Mouse (Mus musculus) embryonic facial prominence, embryonic 11.5 days (tissue): ENCODE data around the gene Tspan3. TPM values are rescaled to one million over a fixed set of nuclear protein-coding genes. Genes with fewer than 3 reads are reported as not detected.
A peak's percentile ranks its signal among the peaks of the same experiment; 100 is the strongest.

Experiments
- ATAC-seq: fragments of 200-750 bp; cut with Nextera tagmentation; replicated peaks from 2 replicates; pipeline ENCODE4 v1.8.0; 2017; ENCODE audit warnings: low read depth; ENCODE audit not compliant: insufficient number of reproducible peaks, low FRiP score, low TSS enrichment
- DNase-seq: peaks from one replicate; pipeline ENCODE4 v3.0.0-alpha.2; 2015; ENCODE audit warnings: low spot score
- H3K27ac ChIP-seq: fragments of 300-500 bp; sonication (generic); replicated peaks from 2 replicates; pipeline ENCODE4 v1.5.1; 2014; ENCODE audit warnings: mild to moderate bottlenecking, low read depth, low read length, control low read depth
- H3K27me3 ChIP-seq: fragments of 300-500 bp; sonication (generic); 2 replicates; pipeline ENCODE4 v1.6.1; 2014; ENCODE audit warnings: mild to moderate bottlenecking, low read length, moderate library complexity, mixed read lengths; ENCODE audit not compliant: control insufficient read depth, insufficient read depth
- H3K36me3 ChIP-seq: fragments of 300-500 bp; sonication (generic); replicated peaks from 2 replicates; pipeline ENCODE4 v1.6.1; 2014; ENCODE audit warnings: low read depth, mild to moderate bottlenecking, low read length, moderate library complexity, mixed read lengths; ENCODE audit not compliant: control insufficient read depth, insufficient read depth
- H3K4me1 ChIP-seq: fragments of 300-500 bp; sonication (generic); 2 replicates; pipeline ENCODE4 v1.6.1; 2014; ENCODE audit warnings: low read length, mixed read lengths; ENCODE audit not compliant: control insufficient read depth, insufficient read depth
- H3K4me2 ChIP-seq: fragments of 300-500 bp; sonication (generic); 2 replicates; pipeline ENCODE4 v1.6.1; 2014; ENCODE audit warnings: low read depth, mild to moderate bottlenecking, control low read depth, low read length, moderate library complexity
- H3K4me3 ChIP-seq: fragments of 300-500 bp; sonication (generic); 2 replicates; pipeline ENCODE4 v1.5.1; 2014; ENCODE audit warnings: low read depth, low read length, control low read depth
- H3K9ac ChIP-seq: fragments of 300-500 bp; sonication (generic); replicated peaks from 2 replicates; pipeline ENCODE4 v1.6.1; 2014; ENCODE audit warnings: mild to moderate bottlenecking, control low read depth, low read length
- H3K9me3 ChIP-seq: fragments of 300-500 bp; sonication (generic); replicated peaks from 2 replicates; pipeline ENCODE4 v1.6.1; 2016; ENCODE audit warnings: mild to moderate bottlenecking, low read length, inconsistent platforms, mixed read lengths; ENCODE audit not compliant: control insufficient read depth
- WGBS: fragments of 180-500 bp; shearing (Covaris S2); extraction: QIAGEN DNeasy Blood & Tissue Kit; methylation state at CpG from one replicate; pipeline ENCODE4 v1.1.7; 2014; 5-methylcytosine and 5-hydroxymethylcytosine counted together
- polyA plus RNA-seq: library from polyadenylated mRNA; unstranded; fragments of >200 nt; fragmentation: Nextera tagmentation; extraction: Ambion mirVana; gene quantifications from 2 replicates; pipeline ENCODE4 v1.2.1, GENCODE M21; 2014

Gene Tspan3
- 449 and 499 TPM in 2 replicates for polyA plus RNA-seq

DNA sequence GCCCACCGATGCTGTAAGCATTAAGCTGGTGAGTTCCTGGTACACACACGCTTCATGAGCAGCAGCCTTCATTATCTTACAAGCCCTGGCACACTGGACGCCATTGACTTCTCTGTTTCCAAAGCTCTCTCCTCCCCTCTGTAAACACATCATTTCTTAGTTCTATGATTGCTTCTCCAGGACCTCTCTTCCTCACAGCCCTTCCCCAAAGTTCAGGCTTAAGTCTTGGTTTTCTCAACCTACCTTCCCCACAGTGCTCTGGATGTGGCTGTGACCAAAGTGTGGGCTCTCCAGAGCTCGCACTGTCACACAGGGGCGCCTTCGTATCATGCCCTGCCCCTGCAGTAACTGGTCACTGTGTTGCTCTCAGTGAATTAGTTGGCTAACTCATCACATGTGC lies at the start of gene Tspan3:
Tspan3 (minus strand) TSS at position 101 of the 400 bp plus-strand sequence.
- H3K4me1 ChIP-seq, result no peaks in the 10 kb centered on the region
- no peak within 1 kb of the TSS for H3K4me3 ChIP-seq
- no peaks in the 10 kb centered on the region for H3K36me3 ChIP-seq
- H3K9ac ChIP-seq, result no peak within 1 kb of the TSS
- ATAC-seq (no peak), DNase-seq (no peak)
- H3K27ac ChIP-seq, result no peak within 1 kb of the TSS
- H3K27me3 ChIP-seq, result no peaks in the 10 kb centered on the region
- H3K4me2 ChIP-seq, result no peak within 1 kb of the TSS
- 86% methylated on average over 6 of the region's 6 CpGs for WGBS
- H3K9me3 ChIP-seq, result no peaks in the 10 kb centered on the region

DNA sequence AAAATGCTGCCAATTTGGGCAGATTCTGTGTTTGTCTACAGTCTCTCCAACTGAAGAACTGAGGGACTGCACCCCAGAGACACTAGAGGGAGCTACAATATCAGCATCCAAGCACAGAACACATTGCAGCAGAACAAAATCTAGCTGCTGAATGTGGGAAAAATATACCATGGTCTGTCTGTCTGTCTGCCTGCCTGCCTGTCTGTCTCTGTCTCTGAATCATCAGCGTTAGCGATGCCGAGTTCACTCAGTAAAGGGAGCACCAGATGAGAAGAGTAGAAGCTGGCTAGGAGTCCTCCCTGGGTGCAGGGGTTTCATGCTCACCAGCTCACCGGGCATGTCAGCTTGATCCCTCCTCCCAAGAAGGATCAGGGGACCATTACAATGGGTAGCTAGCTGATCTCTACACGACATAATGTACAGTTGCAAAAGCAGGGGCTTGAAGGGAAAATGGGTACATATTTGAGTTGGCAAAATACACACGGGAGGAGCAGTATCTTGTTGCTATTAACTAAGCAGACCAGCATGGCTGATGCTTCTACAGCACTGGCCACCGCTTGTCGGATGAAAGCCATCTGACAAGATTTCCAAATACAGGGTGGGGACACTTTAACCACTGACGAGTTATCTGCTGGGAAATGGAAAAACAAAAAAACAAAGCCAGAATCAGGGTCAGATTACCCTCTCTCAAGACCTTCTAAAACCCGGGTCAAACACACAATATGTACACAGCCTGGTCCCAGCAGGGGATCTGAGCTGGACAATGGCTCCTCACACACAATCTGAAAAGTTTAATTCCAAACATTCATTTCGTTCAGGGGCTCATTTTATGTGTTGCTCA lies 48.4 kb upstream of the Tspan3 start:
- no peak overlapping the region for H3K27ac ChIP-seq
- H3K27me3 ChIP-seq, result no peaks in the 10 kb centered on the region
- ATAC-seq, result no peak
- no peak overlapping the region for H3K4me3 ChIP-seq
- no peaks in the 10 kb centered on the region for H3K9me3 ChIP-seq
- no peaks in the 10 kb centered on the region for H3K36me3 ChIP-seq
- no peak overlapping the region for H3K4me2 ChIP-seq
- no peak overlapping the region for H3K9ac ChIP-seq
- peak; percentile 72 for DNase-seq
- WGBS, result 20% methylated on average over 11 of the region's 11 CpGs
- H3K4me1 ChIP-seq, result no peaks in the 10 kb centered on the region

DNA sequence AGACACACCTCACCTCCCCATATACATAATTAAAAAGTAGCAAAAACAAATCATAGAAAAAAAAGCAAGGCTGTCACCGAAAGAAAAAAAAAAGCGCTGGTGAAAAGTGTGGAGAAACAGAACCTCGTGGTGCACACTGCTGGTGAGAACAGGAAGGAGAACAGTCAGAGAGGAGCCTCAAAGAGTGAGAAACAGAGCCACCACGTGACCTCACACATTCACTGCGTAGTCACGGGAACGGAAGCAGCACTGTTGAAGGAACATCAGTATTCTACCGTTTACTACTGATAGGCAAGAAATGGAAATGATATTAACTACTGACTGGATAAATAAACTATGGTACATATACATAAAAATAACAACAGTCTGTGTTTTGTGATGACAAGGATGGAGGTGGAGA lies 43.5 kb upstream of the Tspan3 start:
- H3K9ac ChIP-seq, result no peak overlapping the region
- ATAC-seq (no peak), DNase-seq (no peak)
- H3K36me3 ChIP-seq, result no peaks in the 10 kb centered on the region; the same call in 1 of the 2 replicates
- no peak overlapping the region for H3K4me3 ChIP-seq
- H3K27me3 ChIP-seq, result no peaks in the 10 kb centered on the region
- no peak overlapping the region for H3K4me2 ChIP-seq
- 87% methylated on average over 8 of the region's 8 CpGs for WGBS
- H3K4me1 ChIP-seq, result no peaks in the 10 kb centered on the region
- H3K27ac ChIP-seq, result no peak overlapping the region
- H3K9me3 ChIP-seq, result no peaks in the 10 kb centered on the region

DNA sequence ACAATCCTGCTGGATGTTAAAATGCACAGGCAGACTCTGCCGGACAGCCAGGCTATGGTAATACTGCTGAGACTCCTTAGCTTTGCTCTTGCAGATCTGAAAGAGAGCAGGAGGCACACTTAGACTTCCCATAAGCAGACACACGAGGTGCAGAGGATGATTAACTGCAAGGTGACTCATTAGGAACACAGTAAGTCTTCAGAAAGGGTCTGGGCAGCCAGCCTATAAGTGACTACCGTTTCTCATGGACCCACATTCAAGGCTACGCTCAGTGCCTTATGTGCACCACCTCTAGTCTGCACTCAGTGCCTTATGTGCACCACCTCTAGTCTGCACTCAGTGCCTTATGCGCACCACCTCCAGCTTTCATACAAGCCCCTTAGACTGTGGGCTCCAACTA lies 42.2 kb upstream of the Tspan3 start:
- DNase-seq (no peak), ATAC-seq (no peak)
- Histone ChIP-seq H3K4me2 (no peak overlapping the region), H3K36me3 (no peaks in the 10 kb centered on the region; the same call in 1 of the 2 replicates), H3K27me3 (no peaks in the 10 kb centered on the region), H3K4me1 (no peaks in the 10 kb centered on the region), H3K4me3 (no peak overlapping the region), H3K27ac (no peak overlapping the region), H3K9ac (no peak overlapping the region), H3K9me3 (no peaks in the 10 kb centered on the region)
- WGBS, result 86% methylated on average over 5 of the region's 5 CpGs

DNA sequence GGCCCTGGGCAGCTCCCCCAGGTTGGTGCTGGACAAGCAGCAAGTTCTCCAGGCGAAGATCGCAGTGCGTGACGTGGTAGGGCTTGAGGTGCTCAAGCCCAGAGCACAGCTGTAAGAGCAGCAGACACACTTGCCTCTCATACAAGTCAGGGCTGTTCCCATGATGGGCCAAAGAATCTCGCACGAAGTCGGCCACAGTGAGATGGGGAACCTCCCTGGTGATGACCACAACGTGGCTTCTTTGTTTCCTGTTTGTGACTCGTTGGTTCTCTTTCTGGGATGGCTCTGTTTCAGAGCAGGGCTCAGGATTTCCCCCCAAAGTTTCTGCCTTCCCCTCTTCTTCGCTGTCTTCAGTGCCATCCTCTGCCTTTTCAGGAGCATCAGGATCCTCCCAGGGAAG lies 41.8 kb upstream of the Tspan3 start:
- 91% methylated on average over 10 of the region's 10 CpGs for WGBS
- no peak for DNase-seq
- no peaks in the 10 kb centered on the region for H3K9me3 ChIP-seq
- no peak overlapping the region for H3K4me3 ChIP-seq
- no peaks in the 10 kb centered on the region for H3K27me3 ChIP-seq
- H3K9ac ChIP-seq, result no peak overlapping the region
- ATAC-seq, result no peak
- H3K4me1 ChIP-seq, result no peaks in the 10 kb centered on the region
- no peak overlapping the region for H3K4me2 ChIP-seq
- no peaks in the 10 kb centered on the region; the same call in 1 of the 2 replicates for H3K36me3 ChIP-seq
- H3K27ac ChIP-seq, result no peak overlapping the region

DNA sequence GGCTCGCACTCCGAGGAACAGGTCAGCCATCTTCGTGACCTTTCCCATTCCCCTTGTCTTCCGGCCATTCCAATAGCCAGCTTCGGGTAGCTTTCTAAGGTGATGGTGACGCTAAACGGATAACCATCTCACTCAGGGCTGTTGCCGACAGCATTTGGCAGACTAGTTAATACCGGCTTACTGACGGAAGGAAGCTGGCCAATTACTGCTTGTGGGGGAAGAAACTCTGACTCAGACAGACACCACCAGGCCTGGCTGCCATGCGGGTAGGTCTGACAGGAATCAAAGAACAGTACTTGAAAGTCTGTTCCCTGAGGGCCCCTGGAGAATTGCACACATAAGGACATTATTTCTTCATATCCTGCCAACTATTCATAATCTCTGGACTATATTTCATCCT lies 40.1 kb upstream of the Tspan3 start:
- Histone ChIP-seq H3K4me3 (no peak overlapping the region), H3K36me3 (no peaks in the 10 kb centered on the region; the same call in 1 of the 2 replicates), H3K4me1 (no peaks in the 10 kb centered on the region), H3K9ac (no peak overlapping the region), H3K27ac (no peak overlapping the region), H3K4me2 (no peak overlapping the region), H3K27me3 (no peaks in the 10 kb centered on the region), H3K9me3 (no peaks in the 10 kb centered on the region)
- no peak for ATAC-seq
- no peak for DNase-seq
- 78% methylated on average over 11 of the region's 11 CpGs for WGBS

DNA sequence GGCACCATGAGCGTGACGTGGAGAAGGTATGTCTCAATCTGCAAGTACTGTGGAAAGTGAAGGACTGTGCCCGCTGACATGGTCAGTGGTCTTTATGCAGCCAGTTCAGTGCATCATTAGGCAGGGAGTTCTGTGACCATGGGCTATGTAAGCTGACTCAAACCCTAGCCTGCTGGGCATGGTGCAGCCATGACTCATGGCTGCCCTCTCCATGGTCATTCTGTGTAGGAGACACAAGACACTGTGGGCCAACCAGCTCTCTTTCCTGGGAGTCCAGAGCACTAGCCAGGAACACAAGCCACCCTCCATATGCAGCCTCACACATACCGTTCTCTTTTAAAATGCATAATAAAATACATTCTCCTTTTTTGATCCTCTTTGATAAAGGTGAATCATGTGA lies 39.0 kb upstream of the Tspan3 start:
- no peaks in the 10 kb centered on the region for H3K9me3 ChIP-seq
- no peak overlapping the region for H3K4me2 ChIP-seq
- no peaks in the 10 kb centered on the region; the same call in 1 of the 2 replicates for H3K36me3 ChIP-seq
- WGBS, result 94% methylated on average over 4 of the region's 4 CpGs
- no peak overlapping the region for H3K9ac ChIP-seq
- DNase-seq (no peak), ATAC-seq (no peak)
- H3K27ac ChIP-seq, result no peak overlapping the region
- no peaks in the 10 kb centered on the region for H3K27me3 ChIP-seq
- H3K4me3 ChIP-seq, result no peak overlapping the region
- no peaks in the 10 kb centered on the region for H3K4me1 ChIP-seq

DNA sequence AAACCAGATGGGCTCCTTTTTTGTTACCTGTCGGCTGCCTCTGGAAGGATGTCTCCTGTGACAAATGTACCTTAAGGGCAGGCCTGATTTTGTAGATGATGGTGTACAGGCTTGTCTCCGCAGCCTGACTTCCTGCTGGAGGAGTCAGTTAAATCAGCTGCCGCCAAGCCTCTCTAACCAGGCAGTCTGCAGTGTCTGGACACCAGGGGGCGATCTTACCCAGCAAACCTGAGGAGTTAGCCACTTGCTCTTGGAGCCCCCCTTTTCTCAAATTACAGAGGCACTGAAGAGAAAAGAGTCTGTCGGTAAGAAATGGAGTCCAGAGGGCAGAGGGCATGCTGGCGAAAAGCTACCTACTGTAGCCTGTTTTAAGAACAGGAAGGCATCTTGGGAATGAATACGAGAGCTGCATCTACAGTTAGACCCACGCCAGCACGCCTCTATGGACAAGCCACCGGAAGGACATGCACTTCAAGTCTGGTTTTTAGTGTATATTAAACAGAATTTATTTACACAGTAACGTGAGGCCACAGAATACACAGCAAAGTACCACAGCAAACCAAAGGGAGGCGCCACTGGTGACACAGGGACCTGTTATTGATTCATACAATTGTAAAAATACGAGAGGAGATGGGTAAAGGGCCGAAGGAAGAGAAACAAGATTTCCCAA lies 35.5 kb upstream of the Tspan3 start:
- ATAC-seq, result peak; percentile 76
- H3K4me2 ChIP-seq, result no peak overlapping the region

More for the DNA sequence above, 35.5 kb upstream of the Tspan3 start:
- no peaks in the 10 kb centered on the region for H3K9me3 ChIP-seq
- no peak overlapping the region; the same call in 1 of the 2 replicates for H3K9ac ChIP-seq
- no peak overlapping the region for H3K4me3 ChIP-seq
- peak; percentile 94 for DNase-seq
- no peak overlapping the region for H3K27ac ChIP-seq
- 30% methylated on average over 14 of the region's 14 CpGs for whole genome bisulfite sequencing
- no peaks in the 10 kb centered on the region for H3K4me1 ChIP-seq
- H3K27me3 ChIP-seq, result no peaks in the 10 kb centered on the region
- H3K36me3 ChIP-seq, result no peaks in the 10 kb centered on the region; the same call in 1 of the 2 replicates
